Mouse (Mus musculus) liver, postnatal 0 days (tissue): ENCODE data around the gene Btbd35f26. TPM values are rescaled to one million over a fixed set of nuclear protein-coding genes. Genes with fewer than 3 reads are reported as not detected.
"Not testable (repeated sequence)": the region's sequence is repeated elsewhere in the genome, so short reads cannot be mapped to it uniquely, and the experiment has no call there.

Source experiments
- ATAC-seq: fragments of 200-750 bp; cut with Nextera tagmentation; 2 replicates; pipeline ENCODE4 v1.8.0; 2017; ENCODE audit warnings: mild to moderate bottlenecking, moderate library complexity
- DNase-seq: peaks from one replicate; pipeline ENCODE4 v3.0.0-alpha.2; 2016
- H3K27ac ChIP-seq: fragments of 300-500 bp; sonication (generic); 2 replicates; pipeline ENCODE4 v1.5.1; 2014; ENCODE audit warnings: antibody characterized with exemption, moderate library complexity, mild to moderate bottlenecking, low read depth
- H3K27me3 ChIP-seq: fragments of 300-500 bp; sonication (generic); 2 replicates; pipeline ENCODE4 v1.6.1; 2014; ENCODE audit warnings: low read length, control low read depth, mixed read lengths; ENCODE audit not compliant: insufficient read depth
- H3K36me3 ChIP-seq: fragments of 300-500 bp; sonication (generic); replicated peaks from 2 replicates; pipeline ENCODE4 v1.6.1; 2014; ENCODE audit warnings: mild to moderate bottlenecking, control low read depth, low read length, moderate library complexity, mixed read lengths; ENCODE audit not compliant: insufficient read depth
- H3K4me1 ChIP-seq: fragments of 300-500 bp; sonication (generic); 2 replicates; pipeline ENCODE4 v1.6.1; 2014; ENCODE audit warnings: antibody characterized with exemption, mild to moderate bottlenecking, control low read depth; ENCODE audit not compliant: insufficient read depth
- H3K4me2 ChIP-seq: fragments of 300-500 bp; sonication (generic); 2 replicates; pipeline ENCODE4 v1.6.1; 2014; ENCODE audit warnings: low read depth, mild to moderate bottlenecking, low read length, moderate library complexity, mixed read lengths
- H3K4me3 ChIP-seq: fragments of 300-500 bp; sonication (generic); 2 replicates; pipeline ENCODE4 v1.5.1; 2014; ENCODE audit warnings: low read depth, low read length
- H3K9ac ChIP-seq: fragments of 300-500 bp; sonication (generic); replicated peaks from 2 replicates; pipeline ENCODE4 v1.6.1; 2014; ENCODE audit warnings: mild to moderate bottlenecking, moderate library complexity
- H3K9me3 ChIP-seq: fragments of 300-500 bp; sonication (generic); 2 replicates; pipeline ENCODE4 v1.6.1; 2016; ENCODE audit warnings: mild to moderate bottlenecking, control low read depth, low read length, mixed read lengths
- WGBS: fragments of 180-500 bp; shearing (Covaris S2); extraction: QIAGEN DNeasy Blood & Tissue Kit; methylation state at CpG from one replicate; pipeline ENCODE4 v1.1.7; 2014; ENCODE audit not compliant: insufficient replicate concordance; 5-methylcytosine and 5-hydroxymethylcytosine counted together
- polyA plus RNA-seq: library from polyadenylated mRNA; unstranded; fragments of >200 nt; fragmentation: Nextera tagmentation; extraction: Ambion mirVana; gene quantifications from 2 replicates; pipeline ENCODE4 v1.2.1, GENCODE M21; 2015

Btbd35f26 gene
- polyA plus RNA-seq = not detected in 2 replicates

DNA sequence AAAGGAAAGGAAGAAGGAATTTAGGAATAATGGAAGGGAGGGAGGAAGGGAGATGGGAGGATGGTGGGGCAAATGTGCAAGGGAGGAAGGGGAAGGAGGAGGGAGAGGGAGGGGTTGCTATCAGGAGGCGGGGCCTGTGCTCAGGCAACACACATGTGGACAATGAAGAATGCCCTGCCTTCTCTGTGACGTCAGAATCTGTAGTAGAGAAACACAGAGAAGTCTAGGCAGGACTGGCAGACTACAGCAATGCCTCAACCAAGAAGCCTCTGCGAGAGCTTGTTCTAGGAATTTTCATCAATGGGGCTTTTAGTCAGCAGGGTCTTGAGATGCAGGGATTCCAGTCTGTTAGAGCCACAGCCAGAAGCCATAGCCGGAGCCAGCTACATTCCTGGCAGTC lies at the start of gene Btbd35f26:
Btbd35f26 (plus strand) TSS at position 301 of the 400 bp plus-strand sequence.
- WGBS = no CpG with 5 or more reads among the region's 4 CpGs
- H3K27ac ChIP-seq, H3K36me3 ChIP-seq, H3K9ac ChIP-seq, H3K4me2 ChIP-seq, H3K9me3 ChIP-seq, ATAC-seq, H3K4me3 ChIP-seq, H3K4me1 ChIP-seq, H3K27me3 ChIP-seq, DNase-seq: not testable (repeated sequence)

DNA sequence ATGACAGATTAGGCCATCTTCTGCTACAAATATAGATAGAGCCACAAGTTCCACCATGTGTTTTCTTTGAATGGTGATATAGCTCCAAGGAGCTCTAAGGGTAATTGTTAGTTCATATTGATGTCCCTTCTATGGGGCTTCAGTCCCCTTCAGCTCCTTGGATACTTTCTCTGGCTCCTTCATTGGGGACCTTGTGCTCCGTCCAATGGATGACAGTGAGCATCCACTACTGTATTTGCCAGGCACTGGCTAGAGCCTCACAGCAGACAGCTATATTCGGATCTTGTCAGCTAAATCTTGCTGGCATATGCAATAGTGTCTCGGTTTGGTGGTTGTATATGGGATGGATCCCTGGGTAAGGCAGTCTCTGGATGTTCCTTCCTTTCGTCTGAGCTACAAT lies 5.7 kb downstream of the Btbd35f26 start:
- not testable (repeated sequence) for H3K9me3 ChIP-seq, H3K4me2 ChIP-seq, ATAC-seq, H3K27ac ChIP-seq, H3K27me3 ChIP-seq, H3K9ac ChIP-seq, H3K36me3 ChIP-seq, H3K4me1 ChIP-seq, DNase-seq, H3K4me3 ChIP-seq
- 67% methylated on average over 1 of the region's 4 CpGs for WGBS

DNA sequence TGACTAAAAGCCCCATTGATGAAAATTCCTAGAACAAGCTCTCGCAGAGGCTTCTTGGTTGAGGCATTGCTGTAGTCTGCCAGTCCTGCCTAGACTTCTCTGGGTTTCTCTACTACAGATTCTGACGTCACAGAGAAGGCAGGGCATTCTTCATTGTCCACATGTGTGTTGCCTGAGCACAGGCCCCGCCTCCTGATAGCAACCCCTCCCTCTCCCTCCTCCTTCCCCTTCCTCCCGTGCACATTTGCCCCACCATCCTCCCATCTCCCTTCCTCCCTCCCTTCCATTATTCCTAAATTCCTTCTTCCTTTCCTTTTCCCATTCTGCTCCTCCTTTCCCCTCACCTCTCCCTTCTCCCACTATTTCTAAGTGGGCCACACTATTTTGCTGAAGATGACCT lies 47.6 kb downstream of the Btbd35f26 start, which contains the start of gene Btbd35f19:
Btbd35f19 (minus strand) TSS at position 101 of the 400 bp plus-strand sequence.
- not testable (repeated sequence) for ATAC-seq, H3K27ac ChIP-seq, H3K4me2 ChIP-seq, H3K27me3 ChIP-seq, H3K4me3 ChIP-seq, H3K9me3 ChIP-seq, H3K4me1 ChIP-seq, H3K36me3 ChIP-seq, DNase-seq, H3K9ac ChIP-seq
- WGBS = no CpG with 5 or more reads among the region's 4 CpGs

Other genes with a start within 250 kb of the Btbd35f26 start
- not detected in 2 replicates for gene Btbd35f29, start 218.8 kb upstream of the Btbd35f26 start, polyA plus RNA-seq
- gene Spin2f, start 82.6 kb upstream of the Btbd35f26 start, polyA plus RNA-seq = not detected in 2 replicates
- not detected in 2 replicates for gene Btbd35f19, start 47.5 kb downstream of the Btbd35f26 start, polyA plus RNA-seq
- not detected in 2 replicates for gene Gm21883, start 237.8 kb downstream of the Btbd35f26 start, polyA plus RNA-seq